Mouse (Mus musculus): ENCODE data around the gene Vmn1r73. TPM values are rescaled to one million over a fixed set of nuclear protein-coding genes. Genes with fewer than 3 reads are reported as not detected.

Gene Vmn1r73
- polyA plus RNA-seq (2014; fragmentation: Illumina TruSeq; extraction: RNeasy Lipid Tissue Mini Kit (QIAGEN cat#74804); ENCODE audit: insufficient read depth, low read depth, low replicate concordance): not detected

DNA sequence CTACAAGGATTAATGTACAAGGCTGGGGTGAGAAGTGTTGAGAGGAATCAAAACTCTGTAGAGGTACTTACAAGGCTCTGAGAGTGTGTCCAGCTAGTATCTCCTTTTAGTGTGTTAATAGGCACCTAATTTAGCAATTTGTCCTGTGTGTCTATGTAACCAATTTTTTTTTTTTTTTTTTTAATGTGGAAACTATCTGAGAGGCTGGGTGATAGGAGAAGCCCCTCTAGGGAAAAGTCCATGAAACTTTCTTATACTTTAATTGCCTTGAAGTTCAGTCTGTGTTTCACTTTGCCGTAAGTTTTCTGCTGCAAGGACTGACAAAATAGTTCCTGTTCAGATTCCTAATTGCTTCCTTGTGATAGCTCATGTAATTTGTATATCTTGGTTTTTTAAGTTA, at the start of gene Vmn1r73:
Gene Vmn1r73 (plus strand): TSS at position 301 of the 400 bp plus-strand sequence.

Other genes with a start within 250 kb of the Vmn1r73 start
- not detected for gene Zscan4-ps2, start 216.0 kb upstream of the Vmn1r73 start, polyA plus RNA-seq (2014; fragmentation: Illumina TruSeq; extraction: RNeasy Lipid Tissue Mini Kit (QIAGEN cat#74804); ENCODE audit: insufficient read depth, low read depth, low replicate concordance)
- not detected for gene Zscan4-ps3, start 121.0 kb upstream of the Vmn1r73 start, polyA plus RNA-seq (2014; fragmentation: Illumina TruSeq; extraction: RNeasy Lipid Tissue Mini Kit (QIAGEN cat#74804); ENCODE audit: insufficient read depth, low read depth, low replicate concordance)
- gene Vmn1r72, start 50.1 kb upstream of the Vmn1r73 start, polyA plus RNA-seq (2014; fragmentation: Illumina TruSeq; extraction: RNeasy Lipid Tissue Mini Kit (QIAGEN cat#74804); ENCODE audit: insufficient read depth, low read depth, low replicate concordance): not detected
- not detected for gene Vmn1r74, start 103.7 kb downstream of the Vmn1r73 start, polyA plus RNA-seq (2014; fragmentation: Illumina TruSeq; extraction: RNeasy Lipid Tissue Mini Kit (QIAGEN cat#74804); ENCODE audit: insufficient read depth, low read depth, low replicate concordance)
- gene Vmn1r75, start 144.4 kb downstream of the Vmn1r73 start, polyA plus RNA-seq (2014; fragmentation: Illumina TruSeq; extraction: RNeasy Lipid Tissue Mini Kit (QIAGEN cat#74804); ENCODE audit: insufficient read depth, low read depth, low replicate concordance): not detected
- not detected for gene Vmn1r76, start 207.9 kb downstream of the Vmn1r73 start, polyA plus RNA-seq (2014; fragmentation: Illumina TruSeq; extraction: RNeasy Lipid Tissue Mini Kit (QIAGEN cat#74804); ENCODE audit: insufficient read depth, low read depth, low replicate concordance)